In genomic region chr12:105420476-105420875, GRCm38 (mm10) we compare ENCODE assay signal across 24 mouse cellular contexts. TPM values are rescaled to one million over a fixed set of nuclear protein-coding genes. Genes with fewer than 3 reads are reported as not detected.
DNase-seq lines count a peak whose midpoint lies in the region; ATAC-seq and TF ChIP-seq lines count a peak whose summit lies in the region.
"Had no signal": no experiment of that assay in that cellular context is flagged by ENCODE, and none has a peak within 500 bp of the region (broad histone marks: within the 10 kb centered on the region; RNA-seq: fewer than 3 reads in every experiment).

No protein-coding gene starts in this region.

- 0 out of 2 replicates have a peak, but pooled peaks have one; percentile 59 for ATAC-seq in embryonic facial prominence, embryonic 12.5 days (ENCODE audit: insufficient number of reproducible peaks, insufficient read depth, low FRiP score, low TSS enrichment)
- ATAC-seq: forebrain, embryonic 13.5 days; hindbrain, postnatal 0 days; intestine, embryonic 16.5 days; liver, postnatal 0 days; lung, postnatal 0 days; midbrain, embryonic 15.5 days had no signal

- WGBS in embryonic facial prominence, embryonic 12.5 days = 28% methylated on average over 6 of the region's 6 CpGs

- H3K9me3 ChIP-seq in embryonic facial prominence, embryonic 12.5 days = no peaks in the 10 kb centered on the region
- H3K9me3 ChIP-seq: embryonic facial prominence, embryonic 13.5 days; forebrain, embryonic 13.5 days; heart, embryonic 12.5 days; limb, embryonic 12.5 days; midbrain, embryonic 15.5 days; neural tube, embryonic 13.5 days had no signal

- TF ChIP-seq CTCF in gastrocnemius, adult 2 months (IDR thresholded peaks at IDR 0.05) = no peak

- H3K4me1 ChIP-seq in embryonic facial prominence, embryonic 12.5 days = no peaks in the 10 kb centered on the region
- H3K4me1 ChIP-seq: embryonic facial prominence, embryonic 13.5 days; forebrain, embryonic 13.5 days; heart, embryonic 12.5 days; limb, embryonic 12.5 days; midbrain, embryonic 15.5 days; neural tube, embryonic 13.5 days had no signal

- H3K27ac ChIP-seq in gastrocnemius, adult 2 months = no peak overlapping the region
- no peak overlapping the region for H3K27ac ChIP-seq in embryonic facial prominence, embryonic 12.5 days
- H3K27ac ChIP-seq: embryonic facial prominence, embryonic 13.5 days; forebrain, embryonic 13.5 days; hindbrain, postnatal 0 days; limb, embryonic 12.5 days; macrophage; midbrain, embryonic 15.5 days; neural tube, embryonic 13.5 days had no signal

- intact Hi-C loops in gastrocnemius, adult 2 months (cut with DNase I) = loop anchor here (10.0 kb wide), 1 partner anchor 366 kb away; no protein-coding TSS in a partner anchor

- H3K27me3 ChIP-seq in embryonic facial prominence, embryonic 12.5 days = no peaks in the 10 kb centered on the region
- H3K27me3 ChIP-seq: embryonic facial prominence, embryonic 13.5 days; forebrain, embryonic 13.5 days; limb, embryonic 12.5 days; midbrain, embryonic 15.5 days; neural tube, embryonic 13.5 days had no signal

- no peak overlapping the region for H3K9ac ChIP-seq in embryonic facial prominence, embryonic 12.5 days
- H3K9ac ChIP-seq: embryonic facial prominence, embryonic 13.5 days; forebrain, embryonic 13.5 days; heart, embryonic 12.5 days; limb, embryonic 12.5 days; liver, postnatal 0 days; midbrain, embryonic 15.5 days; neural tube, embryonic 13.5 days had no signal

- no peak overlapping the region for H3K4me3 ChIP-seq in gastrocnemius, adult 2 months
- no peak overlapping the region for H3K4me3 ChIP-seq in embryonic facial prominence, embryonic 12.5 days
- H3K4me3 ChIP-seq: embryonic facial prominence, embryonic 13.5 days; forebrain, embryonic 13.5 days; heart, embryonic 12.5 days; limb, embryonic 12.5 days; midbrain, embryonic 15.5 days; neural tube, embryonic 13.5 days had no signal

- DNase-seq in adrenal gland, postnatal 10 days = peak; percentile 15
- DNase-seq in adrenal gland, adult 2 months = no peak
- DNase-seq in gastrocnemius, adult 2 months = peak; percentile 24
- DNase-seq in gastrocnemius, postnatal 4 days (ENCODE audit: low spot score in 2 of 2) = no peak
- DNase-seq in R1 (ENCODE audit: low read depth, low spot score) = peak; percentile 40
- DNase-seq in spleen, postnatal 4 days (ENCODE audit: low spot score in 2 of 2) = no peak
- DNase-seq: heart, postnatal 10 days; kidney, postnatal 14 days; layer of hippocampus, postnatal 36 days; liver, postnatal 0 days; thymus, postnatal 25 days had no signal

- H3K4me2 ChIP-seq in embryonic facial prominence, embryonic 12.5 days (replicated peaks) = no peak overlapping the region
- H3K4me2 ChIP-seq: embryonic facial prominence, embryonic 13.5 days; forebrain, embryonic 13.5 days; heart, embryonic 12.5 days; limb, embryonic 12.5 days; liver, embryonic 11.5 days; midbrain, embryonic 15.5 days; neural tube, embryonic 13.5 days had no signal

- no peaks in the 10 kb centered on the region for H3K36me3 ChIP-seq in embryonic facial prominence, embryonic 12.5 days
- H3K36me3 ChIP-seq: embryonic facial prominence, embryonic 13.5 days; heart, embryonic 12.5 days; limb, embryonic 12.5 days; midbrain, embryonic 15.5 days; neural tube, embryonic 13.5 days had no signal

RNA-seq across cellular contexts. Expression of gene D430019H16Rik, which starts 33.2 kb away (rescaled TPM):
- total RNA-seq in adrenal gland, postnatal 10 days (2021) = 1 to 10 TPM; 6.0 to 8.0 TPM
- total RNA-seq in adrenal gland, adult 2 months (2021) = 1 to 10 TPM; 3.6 to 5.6 TPM
- 3.8 and 4.0 TPM in 2 replicates for polyA plus RNA-seq in adrenal gland, adult 2 months (2012; rRNA removed)
- under 1 TPM; 0.22 to 0.26 TPM for total RNA-seq in gastrocnemius, adult 2 months (2021)
- total RNA-seq in gastrocnemius, postnatal 4 days (2021) = 1 to 10 TPM; 6.4 to 6.7 TPM
- polyA plus RNA-seq in embryonic facial prominence, embryonic 12.5 days (2016; fragmentation: Nextera tagmentation; extraction: Ambion mirVana) = 3.6 and 3.9 TPM in 2 replicates
- total RNA-seq: granulocyte monocyte progenitor cell, adult 5-6 weeks had no signal
- polyA plus RNA-seq: macrophage had no signal

Comparison
In these comparisons a context has a peak if more than half of its experiments do, and no peak if none do; other contexts are left out.
1. DNase-seq: peak in adrenal gland, postnatal 10 days (single experiment), gastrocnemius, adult 2 months (single experiment) and R1 (single experiment); none in adrenal gland, adult 2 months (single experiment), gastrocnemius, postnatal 4 days (0 of 2) and spleen, postnatal 4 days (0 of 2).